Mouse (Mus musculus) cerebellum, adult 2 months (tissue): ENCODE measurements at regions not wholly inside any gene's neighbourhood (a gene's known extent, or its start where the extent isn't known, plus 50 kb on each side); places are given as distances from the start of the nearest gene placed in this dataset.
"Not testable (repeated sequence)": the region's sequence is repeated elsewhere in the genome, so short reads cannot be mapped to it uniquely, and the experiment has no call there.

Experiments
- DNase-seq, 2 experiments: peaks; one replicate each; pipeline ENCODE4 v3.0.0; 2021
- H3K27ac ChIP-seq: fragments of 200-500 bp; 2 replicates; pipeline ENCODE4 v1.5.1; 2012; ENCODE audit warnings: low read length, control low read depth, inconsistent platforms; ENCODE audit not compliant: insufficient read depth
- H3K27me3 ChIP-seq: fragments of 200-500 bp; 2 replicates; pipeline ENCODE4 v1.6.1; 2012; ENCODE audit warnings: inconsistent platforms, mild to moderate bottlenecking, low read length, moderate library complexity; ENCODE audit not compliant: control insufficient read depth, insufficient read depth
- H3K4me1 ChIP-seq: fragments of 200-500 bp; 2 replicates; pipeline ENCODE4 v1.6.1; 2011; ENCODE audit warnings: low read length; ENCODE audit not compliant: control insufficient read depth, insufficient read depth
- H3K4me3 ChIP-seq: fragments of 200-500 bp; replicated peaks from 2 replicates; pipeline ENCODE3; 2011; ENCODE audit warnings: mild to moderate bottlenecking, low read depth, low read length, control low read depth; ENCODE audit not compliant: insufficient read depth
- CTCF ChIP-seq: fragments of 200-500 bp; IDR thresholded peaks from 2 replicates; pipeline ENCODE4 v1.5.1; 2011; ENCODE audit warnings: low read depth, mild to moderate bottlenecking, control low read depth, low read length, moderate library complexity, borderline replicate concordance; ENCODE audit not compliant: insufficient read depth
- POLR2A ChIP-seq: fragments of 200-500 bp; IDR thresholded peaks from 2 replicates; pipeline ENCODE4 v1.6.1; 2011; ENCODE audit warnings: low read length, control low read depth, borderline replicate concordance; ENCODE audit not compliant: insufficient read depth
- WGBS: fragments of 180-500 bp; shearing (Covaris S2); methylation state at CpG from one replicate; pipeline ENCODE4 v1.1.7; 2018; 5-methylcytosine and 5-hydroxymethylcytosine counted together

GRCm38 (mm10) chr1:164988191-164988590 lies 52.9 kb upstream of the Xcl1 start:
- H3K27ac ChIP-seq: no peak overlapping the region
- WGBS: 32% methylated on average over 3 of the region's 3 CpGs
- TF ChIP-seq POLR2A (no peak), CTCF (no peak)
- H3K27me3 ChIP-seq: no peaks in the 10 kb centered on the region
- H3K4me3 ChIP-seq: no peak overlapping the region
- DNase-seq: no peak
- no peaks in the 10 kb centered on the region for H3K4me1 ChIP-seq

DNA sequence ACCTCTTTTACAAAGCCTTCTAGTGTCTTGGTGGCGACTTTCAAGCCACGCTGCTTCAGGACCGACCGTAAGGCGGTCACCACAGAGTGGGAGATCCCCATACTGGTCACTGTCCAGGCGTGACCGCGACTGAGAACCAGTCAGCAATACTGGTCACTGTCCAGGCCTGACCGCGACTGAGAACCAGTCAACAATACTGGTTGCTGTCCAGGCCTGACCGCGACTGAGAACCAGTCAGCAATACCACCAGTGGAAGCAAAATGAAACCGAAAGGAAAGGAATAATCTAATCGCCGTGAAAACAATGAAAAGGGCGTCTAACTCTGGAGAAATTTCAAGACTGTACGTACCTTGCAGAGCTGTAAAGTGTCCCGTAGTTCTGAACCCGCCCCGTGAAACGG lies 50.2 kb upstream of the Xcl1 start:
- H3K27ac ChIP-seq, DNase-seq, H3K4me3 ChIP-seq, H3K4me1 ChIP-seq, H3K27me3 ChIP-seq: not testable (repeated sequence)
- WGBS: 97% methylated on average over 21 of the region's 21 CpGs
